Mouse (Mus musculus) embryo, embryonic 10 days (tissue): ENCODE results near the gene Zfp277.

ENCODE experiments used
- DNase-seq: peaks from one replicate; pipeline ENCODE4 v3.0.0-alpha.2; 2015; ENCODE audit warnings: low spot score

Zfp277 gene

GRCm38 (mm10) chr12:40445648-40446449 is at the start of gene Zfp277, which contains the start of gene Dock4:
Gene Zfp277 (minus strand): TSS chr12:40445902.
Gene Dock4 (plus strand): TSS chr12:40445952.
- peak; percentile 99 for DNase-seq

GRCm38 (mm10) chr12:40486047-40486837 is 40.5 kb upstream of the Zfp277 start:
- DNase-seq, result peak; percentile 48

GRCm38 (mm10) chr12:40485210-40485609 is 39.5 kb upstream of the Zfp277 start:
- no peak for DNase-seq

GRCm38 (mm10) chr12:40484224-40484623 is 38.5 kb upstream of the Zfp277 start:
- no peak for DNase-seq

GRCm38 (mm10) chr12:40477621-40478452 is 32.1 kb upstream of the Zfp277 start:
- DNase-seq, result peak; percentile 63

- no peak for DNase-seq
Observed at GRCm38 (mm10) chr12:40473709-40474108, 28.0 kb upstream of the Zfp277 start.

- peak; percentile 62 for DNase-seq
Observed at GRCm38 (mm10) chr12:40471649-40472399, 26.1 kb upstream of the Zfp277 start.

- no peak for DNase-seq
Observed at GRCm38 (mm10) chr12:40469009-40469408, 23.3 kb upstream of the Zfp277 start.

- DNase-seq, result no peak
Observed at GRCm38 (mm10) chr12:40468235-40468634, 22.5 kb upstream of the Zfp277 start.

- DNase-seq, result no peak
Observed at GRCm38 (mm10) chr12:40464282-40464681, 18.6 kb upstream of the Zfp277 start.

GRCm38 (mm10) chr12:40463828-40464227 is 18.1 kb upstream of the Zfp277 start:
- no peak for DNase-seq

- DNase-seq, result no peak
Observed at GRCm38 (mm10) chr12:40462693-40463235, 17.1 kb upstream of the Zfp277 start.

GRCm38 (mm10) chr12:40459673-40460265 is 14.1 kb upstream of the Zfp277 start:
- no peak for DNase-seq

GRCm38 (mm10) chr12:40458977-40459376 is 13.3 kb upstream of the Zfp277 start:
- DNase-seq, result no peak

- DNase-seq, result no peak
Observed at GRCm38 (mm10) chr12:40456517-40456916, 10.8 kb upstream of the Zfp277 start.

- peak; percentile 52 for DNase-seq
Observed at GRCm38 (mm10) chr12:40449119-40449795, 3.6 kb upstream of the Zfp277 start.

- DNase-seq, result no peak
Observed at GRCm38 (mm10) chr12:40447561-40448355, 2.1 kb upstream of the Zfp277 start.

- DNase-seq, result peak; percentile 65
Observed at GRCm38 (mm10) chr12:40446450-40447381, 1.0 kb upstream of the Zfp277 start.
